Mouse (Mus musculus): ENCODE measurements at regions not wholly inside any gene's neighbourhood (a gene's known extent, or its start where the extent isn't known, plus 50 kb on each side); places are given as distances from the start of the nearest gene placed in this dataset.

GRCm38 (mm10) chr2:51234427-51234826, 85.5 kb upstream of the Rnd3 start:
- no peak for DNase-seq

- no peak for DNase-seq
Measured at GRCm38 (mm10) chr2:51222851-51223250, 73.9 kb upstream of the Rnd3 start.

DNA sequence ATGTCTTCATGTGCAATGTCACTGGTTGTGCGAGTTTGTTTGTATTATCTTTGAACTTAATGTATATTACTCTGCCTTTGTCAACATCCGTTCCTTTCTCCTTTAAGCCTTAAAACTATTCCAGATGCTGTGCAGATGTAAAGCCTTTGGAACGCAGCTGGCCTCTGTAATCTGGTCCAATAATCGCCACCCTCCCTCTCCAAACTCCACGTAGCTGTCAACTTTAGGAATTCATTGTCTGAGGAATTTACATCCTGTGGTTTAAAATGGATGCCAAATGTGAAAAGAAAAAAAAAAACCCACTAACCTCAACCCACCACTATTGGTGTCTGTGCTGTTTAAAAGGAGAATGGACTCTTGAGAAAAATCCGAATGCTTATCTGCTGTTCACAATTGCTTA, 70.8 kb upstream of the Rnd3 start:
- no peak for DNase-seq

- DNase-seq = no peak
Measured at GRCm38 (mm10) chr2:51207150-51208022, 58.5 kb upstream of the Rnd3 start.

GRCm38 (mm10) chr2:51206332-51206731, 57.4 kb upstream of the Rnd3 start:
- DNase-seq = no peak
